Mouse (Mus musculus) spleen, postnatal 0 days (tissue): ENCODE results near the gene Lancl3. TPM values are rescaled to one million over a fixed set of nuclear protein-coding genes. Genes with fewer than 3 reads are reported as not detected.

Experiments
- polyA plus RNA-seq: library from polyadenylated mRNA; unstranded; fragments of >200 nt; fragmentation: Nextera tagmentation; extraction: Ambion mirVana; gene quantifications from 2 replicates; pipeline ENCODE4 v1.2.1, GENCODE M21; 2015

Lancl3 gene
- polyA plus RNA-seq, result 0.64 and 0.70 TPM in 2 replicates

DNA sequence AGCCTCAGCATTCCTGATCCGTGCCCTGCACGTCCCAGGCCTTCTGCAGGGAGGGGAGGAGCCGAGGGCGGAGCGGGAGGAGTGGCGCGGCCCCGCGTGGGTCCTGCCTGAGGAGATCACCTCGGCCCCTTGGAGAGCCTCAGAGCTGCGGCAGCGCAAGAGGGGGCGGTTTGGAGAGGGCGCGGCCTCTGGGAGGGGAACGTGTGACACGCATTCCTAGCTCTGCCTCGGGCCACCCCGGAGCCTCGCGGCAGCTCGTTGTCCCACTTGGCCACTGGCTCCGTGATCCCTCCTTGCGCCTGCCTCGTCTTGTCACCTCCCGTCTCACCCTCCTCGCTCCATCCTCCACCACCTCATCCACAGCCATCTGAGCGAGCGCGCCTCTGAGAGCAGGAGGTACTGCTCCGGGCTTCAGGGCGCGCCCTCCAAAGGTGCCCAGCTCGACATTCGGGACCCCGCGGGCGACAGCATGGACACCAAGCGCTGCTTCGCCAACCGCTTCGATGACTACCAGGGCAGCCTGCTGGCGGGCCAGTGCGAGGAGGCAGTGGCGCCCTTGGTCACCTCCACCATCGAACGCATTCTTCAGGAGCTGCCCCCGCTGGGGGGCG is at the start of gene Lancl3:
TSS of gene Lancl3 (plus strand) at position 142 of the 611 bp plus-strand sequence.

GRCm38 (mm10) chrX:9256766-9257165 is 57.1 kb downstream of the Lancl3 start, which contains the start of gene Gm14862:
TSS of gene Gm14862 (minus strand) at chrX:9256899.

DNA sequence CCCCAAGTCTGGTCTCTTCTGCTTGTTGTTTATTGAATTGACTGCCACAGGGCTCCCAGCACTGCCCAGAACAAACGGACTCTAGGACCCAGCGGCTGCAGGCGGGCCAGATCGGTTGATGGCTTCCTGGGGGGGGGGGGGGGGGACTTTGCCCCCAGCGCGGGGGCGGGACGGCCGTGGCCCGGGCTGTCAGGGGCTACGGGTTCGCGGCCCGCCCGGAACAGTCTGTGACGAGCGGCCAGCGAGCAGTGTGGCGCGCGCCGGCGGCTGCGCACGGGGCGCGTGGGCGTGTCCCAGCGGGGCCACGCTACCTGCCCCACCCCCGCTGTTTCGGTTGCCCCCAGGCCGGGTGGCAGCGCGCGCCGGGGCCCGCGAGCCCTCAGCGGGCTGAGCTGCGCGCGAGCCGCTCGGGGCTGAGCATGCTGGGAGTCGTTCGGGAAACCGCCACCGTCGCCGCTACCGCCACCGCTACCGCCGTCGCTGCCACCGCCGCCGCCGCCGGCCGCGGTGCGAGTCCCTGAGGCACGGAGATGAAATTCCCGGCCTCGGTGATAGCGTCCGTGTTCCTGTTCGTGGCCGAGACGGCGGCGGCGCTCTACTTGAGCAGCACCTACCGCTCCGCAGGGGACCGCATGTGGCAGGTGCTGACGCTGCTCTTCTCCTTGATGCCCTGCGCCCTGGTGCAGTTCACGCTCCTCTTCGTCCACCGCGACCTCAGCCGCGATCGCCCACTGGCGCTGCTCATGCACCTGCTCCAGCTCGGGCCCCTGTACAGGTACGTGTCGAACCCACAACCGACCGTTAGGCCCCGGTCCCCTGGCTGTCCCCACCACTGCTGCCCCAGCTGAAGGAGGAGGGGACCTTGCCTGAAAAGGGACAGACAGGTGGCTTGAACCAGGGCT is 73.0 kb downstream of the Lancl3 start, which contains the start of gene Xk:
TSS of gene Xk (plus strand) at position 297 of the 902 bp plus-strand sequence.

DNA sequence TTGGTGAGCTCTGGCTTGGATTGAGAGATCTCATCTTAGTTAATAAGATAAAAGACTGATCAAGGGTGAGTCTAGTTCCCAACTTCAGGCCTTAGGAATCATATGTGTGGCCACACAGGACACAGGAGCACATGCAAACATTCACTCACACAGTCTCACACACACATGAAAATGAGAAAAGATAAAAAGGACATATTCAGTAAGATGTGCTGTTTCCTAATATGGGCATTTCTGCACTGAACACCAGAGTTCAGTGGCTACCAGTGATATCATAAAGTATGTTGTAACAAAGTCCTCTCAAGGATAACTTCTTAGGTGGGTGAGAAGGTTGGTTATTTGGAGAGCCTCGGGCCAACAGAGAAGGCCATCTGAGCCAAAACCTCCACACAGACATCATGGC is 83.8 kb downstream of the Lancl3 start, which contains the start of gene H2al1m:
TSS of gene H2al1m (plus strand) at position 301 of the 400 bp plus-strand sequence.

Other genes starting within 250 kb of the Lancl3 start
- not detected in 2 replicates for gene Fthl17b, start 236.9 kb upstream of the Lancl3 start, polyA plus RNA-seq
- gene Fthl17c, start 223.3 kb upstream of the Lancl3 start, polyA plus RNA-seq, result not detected in 2 replicates
- not detected in 2 replicates for gene Fthl17d, start 213.1 kb upstream of the Lancl3 start, polyA plus RNA-seq
- not detected in 2 replicates for gene Fthl17e, start 166.4 kb upstream of the Lancl3 start, polyA plus RNA-seq
- not detected in 2 replicates for gene Fthl17f, start 136.9 kb upstream of the Lancl3 start, polyA plus RNA-seq
- gene 4930402K13Rik, start 95.3 kb upstream of the Lancl3 start, polyA plus RNA-seq, result not detected in 2 replicates
- 2.5 and 2.6 TPM in 2 replicates for gene Gm14862, start 57.0 kb downstream of the Lancl3 start, polyA plus RNA-seq
- gene Xk, start 72.9 kb downstream of the Lancl3 start, polyA plus RNA-seq, result 11.7 and 15.1 TPM in 2 replicates
- gene H2al1m, start 83.9 kb downstream of the Lancl3 start, polyA plus RNA-seq, result 1.1 and 1.3 TPM in 2 replicates
- not detected in 2 replicates for gene H2al1k, start 150.7 kb downstream of the Lancl3 start, polyA plus RNA-seq